Mouse (Mus musculus) adipocyte (in vitro differentiated cells): ENCODE data around the gene Hcrt.

Experiments
- DNase-seq: peaks from one replicate; pipeline ENCODE4 v3.0.0-alpha.2; 2016; ENCODE audit warnings: low spot score

Gene Hcrt

DNA sequence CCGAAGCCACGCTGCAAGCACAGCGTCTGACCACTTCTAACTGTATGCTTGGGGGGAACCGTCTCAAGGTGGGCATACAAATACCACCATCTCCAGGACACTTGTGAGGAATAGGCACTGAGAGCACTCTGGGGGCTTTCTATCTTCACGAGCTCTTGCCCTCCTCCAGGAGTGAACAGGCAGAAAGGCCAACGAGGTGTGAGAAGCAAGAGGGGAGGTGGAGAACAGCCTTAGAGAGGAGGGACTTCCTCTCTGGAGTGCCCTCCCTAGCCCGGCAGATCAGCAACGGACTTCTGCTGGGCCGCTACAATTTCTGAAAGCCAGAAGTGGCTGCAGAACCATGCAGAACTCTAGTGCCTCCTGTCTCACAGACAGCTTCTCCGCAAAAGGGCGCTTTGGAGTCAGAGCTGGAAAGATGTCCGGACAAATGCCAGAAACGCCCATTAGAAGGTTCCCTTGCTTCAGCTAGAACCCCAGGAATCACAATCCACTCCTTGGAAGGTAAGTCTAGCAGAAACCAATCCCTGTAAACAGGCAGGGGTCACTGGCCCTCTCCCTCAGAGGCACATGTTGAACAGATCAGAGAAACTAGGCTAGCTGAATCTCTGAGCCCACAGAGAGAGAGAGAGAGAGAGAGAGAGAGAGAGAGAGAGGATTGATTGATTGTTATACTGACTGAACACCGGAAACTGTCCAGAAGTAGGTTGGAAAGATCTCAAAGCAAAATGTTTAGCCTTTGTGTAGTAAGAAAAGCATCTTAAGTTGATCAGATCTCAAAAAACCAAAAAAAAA is 26.6 kb downstream of the Hcrt start:
- DNase-seq, result peak; percentile 18

DNA sequence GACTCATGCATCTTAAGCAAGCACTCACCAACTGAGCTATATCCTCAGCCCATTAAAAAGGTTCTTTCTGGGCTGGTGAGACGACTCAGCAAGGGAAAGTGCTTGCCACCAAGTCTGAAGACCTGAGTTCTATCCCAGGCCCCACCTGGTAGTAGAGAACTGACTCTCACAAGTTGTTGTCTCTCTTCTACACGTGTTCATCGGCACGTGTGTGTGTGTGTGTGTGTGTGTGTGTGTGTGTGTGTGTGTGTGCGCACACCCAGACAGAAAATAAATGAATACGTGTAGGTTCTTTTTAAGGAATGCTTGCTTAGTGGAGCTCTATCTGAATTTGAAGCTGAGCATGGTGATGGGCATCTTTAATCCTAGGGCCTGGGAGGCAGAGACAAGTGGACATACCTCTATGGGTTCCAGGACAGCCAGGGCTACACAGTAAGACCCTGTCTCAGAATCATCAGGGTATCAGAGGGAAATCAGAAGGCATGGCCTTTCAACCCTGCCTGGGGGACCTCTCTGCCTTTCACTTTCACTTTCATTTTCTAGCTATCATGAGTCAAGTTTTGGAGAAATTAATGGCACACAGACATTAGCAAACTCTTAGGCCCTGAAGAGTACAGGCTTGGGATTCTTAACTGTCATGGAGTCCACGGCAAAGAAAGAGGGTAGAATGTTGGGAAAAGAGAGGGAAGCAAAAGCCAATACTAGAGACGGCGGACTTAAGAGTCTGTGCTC is 27.4 kb downstream of the Hcrt start:
- DNase-seq, result peak; percentile 43

DNA sequence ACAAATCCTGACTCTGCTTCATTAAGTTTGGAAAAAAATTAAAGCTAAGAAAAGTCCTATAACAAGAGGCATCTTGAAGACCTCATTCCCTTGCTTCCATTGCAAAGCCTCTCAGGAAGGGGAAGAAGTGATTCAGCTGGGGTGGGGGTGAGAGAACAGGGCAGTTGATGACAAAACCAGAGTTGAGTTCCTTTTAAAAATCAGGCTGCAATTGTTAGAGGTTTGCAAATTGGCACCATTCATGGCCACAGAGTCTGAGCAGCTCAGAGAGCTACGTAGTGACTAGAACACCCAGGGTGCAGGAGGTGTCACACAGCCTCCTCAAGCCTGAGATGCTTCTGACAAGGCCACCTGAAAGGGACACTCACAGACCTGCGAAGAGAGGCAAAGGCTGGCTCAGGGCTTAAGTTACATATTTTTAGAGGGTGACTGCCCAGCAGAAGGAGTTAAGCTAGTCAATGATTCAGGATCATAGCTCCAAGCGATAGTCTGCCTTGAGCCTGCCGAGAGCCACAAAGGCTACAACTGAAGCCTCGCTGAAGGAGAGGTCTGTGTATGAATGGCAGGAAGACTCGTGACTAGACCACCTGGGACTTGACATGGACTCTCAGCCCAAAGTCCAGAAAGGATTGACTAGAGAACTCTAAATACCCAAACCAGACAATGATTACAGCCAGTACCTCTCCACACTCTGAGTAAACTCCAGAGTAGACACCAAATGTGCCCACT is 32.1 kb downstream of the Hcrt start:
- DNase-seq, result no peak

DNA sequence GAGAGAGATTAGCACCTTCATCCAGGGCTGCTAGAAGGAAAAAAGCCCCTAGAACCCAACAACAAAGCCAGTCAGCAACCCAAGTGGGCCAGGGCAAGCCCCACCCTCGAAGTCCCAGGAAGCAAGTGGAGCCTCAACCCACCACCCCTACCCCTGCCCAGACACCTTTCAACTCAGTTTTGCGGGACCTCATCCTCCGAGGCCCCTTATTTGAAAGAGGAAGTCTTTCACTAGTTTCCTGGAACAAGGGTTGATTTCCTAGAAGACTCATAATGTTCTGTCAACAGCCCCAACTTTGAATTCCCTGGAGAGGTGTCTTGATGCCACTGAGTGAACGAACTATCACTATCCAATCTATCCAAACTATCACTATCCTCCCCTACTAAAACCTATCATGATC is 32.8 kb downstream of the Hcrt start:
- DNase-seq, result no peak

DNA sequence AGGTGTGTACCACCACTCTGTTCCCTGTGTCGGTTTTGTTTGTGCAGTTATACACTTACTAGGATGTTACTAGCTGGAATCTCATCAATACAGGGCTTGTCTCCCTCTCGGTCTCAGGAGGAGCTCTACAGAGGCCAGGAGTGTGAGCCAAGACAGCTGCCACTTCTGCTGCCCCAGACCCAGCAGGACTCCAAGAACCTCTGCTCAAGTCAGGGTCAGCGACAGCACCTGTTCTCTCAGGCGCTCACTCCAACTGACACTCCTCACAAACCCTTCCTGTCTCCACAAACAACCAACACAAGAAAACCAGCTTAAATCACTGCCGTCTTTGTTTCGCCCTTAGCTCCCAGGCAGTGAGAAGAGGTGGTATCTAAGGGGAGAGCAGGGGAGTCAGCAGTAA is 34.1 kb downstream of the Hcrt start:
- no peak for DNase-seq

DNA sequence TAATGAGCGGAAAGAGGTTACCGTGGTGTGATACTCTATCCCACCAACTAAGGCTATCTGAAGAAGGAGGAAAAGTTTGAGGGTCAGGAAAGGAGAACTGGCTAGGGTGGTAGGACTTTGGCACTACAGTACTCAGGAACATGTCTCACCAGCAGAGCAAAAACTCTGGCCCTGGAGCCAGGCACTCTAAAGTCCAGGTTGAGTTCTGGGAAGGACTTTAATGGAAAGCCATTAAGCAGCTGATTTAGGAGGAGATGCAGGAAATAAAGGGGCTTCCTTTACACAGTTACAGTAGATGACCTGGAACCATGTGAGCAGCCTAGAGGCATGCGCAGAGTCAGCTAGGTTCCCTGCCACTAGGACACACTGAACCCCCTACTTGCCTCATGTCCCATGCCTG is 35.5 kb downstream of the Hcrt start:
- no peak for DNase-seq

- no peak for DNase-seq
Measured at GRCm38 (mm10) chr11:100724919-100725512, 37.7 kb downstream of the Hcrt start.

GRCm38 (mm10) chr11:100722493-100723028 is 40.2 kb downstream of the Hcrt start:
- no peak for DNase-seq

- DNase-seq, result no peak
Measured at GRCm38 (mm10) chr11:100721776-100722492, 40.8 kb downstream of the Hcrt start.

DNA sequence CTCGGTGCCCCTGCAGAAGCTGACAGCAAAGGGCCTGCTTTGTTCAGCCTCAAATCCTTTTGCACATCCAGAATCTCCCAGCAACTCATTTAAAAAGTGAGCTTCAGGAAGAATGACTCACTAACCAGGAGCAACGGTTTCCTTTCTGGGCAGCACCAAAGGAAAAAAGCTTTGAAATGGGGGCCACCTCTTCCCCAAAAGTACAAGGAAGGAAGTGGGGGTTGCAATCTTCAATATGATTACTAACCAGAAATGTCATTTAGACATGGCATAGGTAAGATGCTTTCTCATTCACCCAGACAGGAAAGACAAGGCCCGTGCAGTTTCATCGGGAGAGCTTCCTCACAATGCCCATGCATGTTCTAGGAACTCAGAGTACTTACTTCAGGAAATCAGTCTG is 41.5 kb downstream of the Hcrt start:
- no peak for DNase-seq

DNA sequence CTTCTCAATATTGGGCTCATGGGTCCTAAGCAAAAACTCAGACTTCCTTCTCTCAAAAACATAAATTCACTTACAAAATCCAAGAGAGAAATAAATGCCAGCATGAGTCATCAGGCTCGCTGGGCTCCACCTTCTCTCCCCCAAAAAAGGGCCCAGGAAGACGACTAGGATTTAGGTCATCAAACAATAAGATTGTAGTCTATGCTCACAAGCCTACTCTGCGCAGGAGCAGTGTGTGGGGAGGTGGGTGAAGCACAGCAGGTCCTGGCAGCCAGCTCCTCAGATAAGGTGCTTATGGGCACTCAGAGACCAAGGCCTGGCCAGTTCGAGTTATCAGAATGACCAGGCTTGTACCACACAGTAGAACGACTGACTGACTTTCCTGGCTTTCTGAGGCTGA is 42.4 kb downstream of the Hcrt start:
- peak; percentile 54 for DNase-seq

DNA sequence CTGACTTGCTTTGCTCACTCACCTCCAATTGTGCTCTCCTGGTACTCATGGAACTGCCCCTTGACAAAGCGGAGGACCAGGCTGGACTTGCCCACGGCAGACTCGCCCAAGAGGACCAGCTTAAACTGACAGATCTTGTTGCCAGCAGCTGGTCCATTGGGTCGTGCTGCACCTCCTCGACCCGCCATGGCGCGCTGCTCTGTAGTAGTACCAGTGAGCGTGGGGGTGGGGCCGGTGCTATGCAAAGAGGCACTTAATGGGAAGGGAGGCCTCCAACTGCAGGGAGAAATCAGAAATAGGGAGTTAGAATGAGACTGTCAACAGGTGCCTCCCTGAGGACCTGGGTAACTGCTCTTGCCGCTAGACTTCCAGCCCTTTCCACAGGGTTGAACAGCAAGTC is 42.8 kb downstream of the Hcrt start:
- DNase-seq, result no peak

GRCm38 (mm10) chr11:100719312-100719711 is 43.4 kb downstream of the Hcrt start:
- DNase-seq, result no peak

DNA sequence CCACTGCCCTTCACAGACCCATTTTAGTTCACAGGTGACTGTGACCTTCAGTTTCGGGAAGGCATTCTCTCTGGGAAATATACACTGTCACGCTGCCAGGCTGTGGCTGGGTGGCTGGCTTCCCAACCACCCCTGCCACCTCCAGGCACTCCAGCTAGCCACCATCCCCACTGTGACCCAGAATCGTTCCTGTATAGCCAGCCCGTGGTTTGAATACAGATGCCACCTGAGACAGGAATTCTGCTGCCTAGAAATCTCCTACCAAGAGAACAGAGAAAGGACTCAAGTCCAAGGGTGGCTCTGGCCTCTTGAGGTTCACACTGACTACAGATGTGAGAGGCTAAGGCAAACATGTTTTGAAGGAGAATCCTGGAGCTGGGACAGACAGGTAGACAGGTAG is 43.9 kb downstream of the Hcrt start:
- DNase-seq, result no peak

DNA sequence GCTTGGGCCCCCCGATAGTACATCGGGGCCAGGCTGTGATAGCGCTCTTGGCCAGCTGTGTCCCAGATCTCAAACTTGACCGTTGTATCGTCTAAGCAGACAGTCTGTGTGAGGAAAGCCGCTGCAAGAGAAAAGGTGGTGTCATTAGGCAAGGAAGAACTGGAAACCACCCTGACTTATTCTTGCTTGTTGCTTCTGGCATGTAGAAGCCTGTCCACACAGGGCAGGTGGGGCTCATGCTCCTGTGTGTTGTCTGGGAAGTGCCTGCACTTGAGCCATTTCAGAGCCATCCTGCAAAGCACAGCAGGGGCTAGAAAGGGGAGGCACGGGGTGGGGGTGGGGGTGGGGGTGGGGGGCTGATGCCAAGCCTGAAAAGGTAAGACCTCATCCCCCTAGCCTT is 44.3 kb downstream of the Hcrt start:
- DNase-seq, result no peak

- no peak for DNase-seq
Measured at GRCm38 (mm10) chr11:100716649-100717048, 46.1 kb downstream of the Hcrt start.

DNA sequence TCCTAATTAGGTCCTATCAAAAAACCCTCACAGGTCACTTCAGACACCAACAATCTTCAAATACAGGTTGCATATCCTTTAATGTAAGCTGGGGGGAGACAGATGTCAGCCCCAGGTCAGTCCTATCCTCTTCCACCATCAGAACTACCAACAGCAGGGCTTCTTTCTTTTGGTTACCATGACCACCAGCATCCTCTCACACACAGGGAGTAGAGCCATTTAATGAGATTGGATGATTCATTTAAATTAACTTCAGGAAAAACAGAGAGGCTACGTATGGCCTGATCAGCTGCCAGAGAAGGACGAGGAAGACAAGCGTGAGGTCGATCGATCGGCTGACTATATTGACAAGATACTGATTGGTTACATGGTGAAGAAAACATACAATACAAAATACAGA is 47.8 kb downstream of the Hcrt start:
- no peak for DNase-seq

- peak; percentile 83 for DNase-seq
Measured at GRCm38 (mm10) chr11:100714534-100714915, 48.2 kb downstream of the Hcrt start.

- no peak for DNase-seq
Measured at GRCm38 (mm10) chr11:100713735-100714533, 48.8 kb downstream of the Hcrt start, which contains the start of gene Hspb9. Gene Hspb9, plus strand, starts transcription at chr11:100713850.

- no peak for DNase-seq
Measured at GRCm38 (mm10) chr11:100713174-100713573, 49.6 kb downstream of the Hcrt start.
